Mouse (Mus musculus) heart, postnatal 14 days (tissue): ENCODE measurements around the gene Gadl1. TPM values are rescaled to one million over a fixed set of nuclear protein-coding genes. Genes with fewer than 3 reads are reported as not detected.
"Not testable (repeated sequence)": the region's sequence is repeated elsewhere in the genome, so short reads cannot be mapped to it uniquely, and the experiment has no call there.

ENCODE experiments used
- DNase-seq, 2 experiments: peaks; one replicate each; pipeline ENCODE4 v3.0.0; 2021 to 2022
- intact Hi-C: fragments of 180-260 bp; cut with DNase I; formaldehyde crosslinking; loops from one replicate; pipeline ENCODE4 v1.15.1; 2025
- total RNA-seq, 2 experiments: library from RNA; stranded (reverse); gene quantifications; 2 replicates each; pipeline ENCODE4 v1.2.3; 2021

Gene Gadl1
- total RNA-seq, 2 experiments from 2014 or later, result 0.10 TPM; not detected in 1

- intact Hi-C loops, result no loop called here
- DNase-seq, result no peak
Measured at GRCm38 (mm10) chr9:115999361-115999990, 90.2 kb downstream of the Gadl1 start.

DNA sequence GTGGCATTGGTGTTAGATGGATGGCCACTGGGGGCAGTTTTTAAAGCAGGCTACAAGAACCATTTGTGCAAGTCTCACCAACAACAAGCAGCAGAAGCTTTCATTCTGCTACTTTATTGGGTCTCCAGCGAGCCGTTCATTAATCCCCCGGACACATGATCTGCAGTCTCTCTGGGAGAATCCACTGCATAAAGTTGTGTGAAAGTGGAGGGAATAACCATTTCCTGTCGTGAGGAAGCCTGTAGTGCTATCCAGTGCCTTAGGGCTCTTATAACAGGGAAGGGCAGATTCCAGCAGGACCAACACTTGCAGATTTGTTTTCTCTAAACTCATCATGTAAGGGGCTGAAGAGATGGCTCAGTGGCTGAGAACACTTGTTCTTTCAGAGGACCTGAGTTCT is 104.7 kb downstream of the Gadl1 start:
- no peak for DNase-seq
- intact Hi-C loops, result no loop called here

DNA sequence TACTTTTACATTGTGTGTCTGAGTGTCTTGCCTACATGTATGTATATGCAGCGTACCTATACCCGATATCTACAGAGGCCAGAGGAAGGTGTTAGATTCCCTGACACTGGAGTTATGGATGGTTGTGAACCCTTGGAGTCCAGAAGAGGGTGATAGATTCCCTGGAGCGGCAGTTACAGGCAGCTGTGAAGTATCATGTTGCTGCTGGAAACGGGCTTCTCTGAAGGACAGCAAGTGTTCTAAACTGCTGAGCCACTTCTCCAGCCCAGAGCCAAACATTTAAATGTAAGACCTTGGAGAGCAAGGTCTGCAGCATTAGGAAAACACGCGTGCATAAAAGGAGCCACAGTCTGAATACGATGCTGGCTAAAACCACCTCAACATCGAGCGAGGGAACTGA is 107.0 kb downstream of the Gadl1 start:
- DNase-seq, result no peak
- intact Hi-C loops, result no loop called here

DNA sequence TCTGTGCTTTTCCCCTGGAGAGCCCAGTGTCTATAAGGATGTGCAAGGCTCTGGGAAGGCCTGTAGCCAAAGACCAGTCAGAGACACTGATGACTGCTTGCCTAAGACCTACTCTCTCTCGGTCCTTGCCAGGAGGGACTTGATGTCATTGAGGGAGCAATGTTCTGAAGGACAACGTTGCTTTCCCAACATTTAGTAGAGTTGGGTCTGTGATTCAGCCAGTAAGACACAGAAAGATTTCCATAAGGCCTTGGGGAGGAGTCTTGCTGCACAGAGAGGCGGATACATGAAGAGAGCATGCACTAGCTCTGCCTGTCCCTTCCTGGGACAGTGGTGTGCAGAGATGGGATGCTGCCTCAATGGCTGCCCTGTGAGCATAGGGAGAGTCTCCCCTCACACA is 107.8 kb downstream of the Gadl1 start:
- intact Hi-C loops, result no loop called here
- DNase-seq, result no peak

DNA sequence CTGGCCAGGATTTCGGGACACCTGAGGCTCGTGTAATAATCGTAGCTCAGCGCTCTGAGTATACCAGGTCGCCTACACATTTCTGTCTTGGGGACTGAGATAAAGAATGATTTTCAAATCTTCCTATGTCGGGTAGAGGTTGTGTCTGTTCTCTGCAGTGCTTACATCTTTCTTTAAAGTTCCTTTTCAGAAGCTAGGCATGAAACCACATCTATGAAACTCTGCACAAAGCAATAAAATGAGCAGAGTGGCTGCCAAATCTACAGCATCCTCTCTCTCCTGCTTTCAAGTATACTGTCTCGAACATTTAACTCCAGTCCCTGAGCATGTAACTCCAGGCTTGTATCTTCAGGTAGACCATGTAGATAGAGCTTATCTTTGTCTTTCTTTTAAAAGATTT is 109.3 kb downstream of the Gadl1 start:
- intact Hi-C loops, result no loop called here

GRCm38 (mm10) chr9:116025371-116025770 is 116.1 kb downstream of the Gadl1 start:
- DNase-seq, result no peak
- intact Hi-C loops, result no loop called here

More for the DNA sequence above, 109.3 kb downstream of the Gadl1 start:
- no peak for DNase-seq

DNA sequence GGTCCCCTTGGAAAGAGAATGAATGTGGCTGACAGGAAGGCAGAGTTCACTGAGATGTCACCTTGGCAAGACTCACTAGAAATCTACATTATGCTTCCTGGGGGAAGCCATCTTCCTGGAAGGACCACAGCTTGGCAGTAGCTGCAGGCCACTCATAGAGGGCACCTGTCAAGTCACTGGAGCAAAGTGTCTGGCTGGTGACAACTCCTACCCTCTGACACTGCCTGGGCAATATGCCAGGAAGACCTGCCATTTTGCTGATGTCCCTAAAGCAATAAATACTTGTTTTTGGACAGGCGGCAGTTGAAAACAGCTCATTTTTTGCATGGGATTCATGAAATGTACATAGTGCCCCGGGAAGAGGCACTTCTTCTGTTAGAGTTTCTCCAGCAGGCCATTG is 119.8 kb downstream of the Gadl1 start:
- peak in 1 of 2 experiments; percentile 10 for DNase-seq
- intact Hi-C loops, result no loop called here

GRCm38 (mm10) chr9:116032711-116033110 is 123.5 kb downstream of the Gadl1 start:
- DNase-seq, result no peak

DNA sequence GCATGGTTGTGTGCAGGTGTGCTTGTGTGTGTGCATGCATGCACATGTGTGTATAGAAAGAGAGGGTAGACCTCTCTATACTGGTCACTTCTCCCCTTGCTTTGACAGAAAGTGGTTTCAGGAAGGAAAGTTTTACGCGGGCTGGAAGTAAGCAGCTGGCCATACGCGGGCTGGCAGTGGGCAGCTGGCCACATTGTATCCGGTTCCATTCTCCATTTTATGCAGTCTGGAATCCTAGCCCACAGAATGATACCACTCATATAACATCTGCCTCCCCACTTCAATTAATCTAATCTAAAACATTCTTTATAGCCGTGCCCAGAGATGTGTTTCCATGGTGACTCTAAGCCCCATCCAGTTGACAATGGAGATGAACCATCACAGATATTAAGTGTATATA is 129.0 kb downstream of the Gadl1 start:
- DNase-seq, result no peak
- intact Hi-C loops, result no loop called here

More at GRCm38 (mm10) chr9:116032711-116033110, 123.5 kb downstream of the Gadl1 start:
- intact Hi-C loops, result no loop called here

DNA sequence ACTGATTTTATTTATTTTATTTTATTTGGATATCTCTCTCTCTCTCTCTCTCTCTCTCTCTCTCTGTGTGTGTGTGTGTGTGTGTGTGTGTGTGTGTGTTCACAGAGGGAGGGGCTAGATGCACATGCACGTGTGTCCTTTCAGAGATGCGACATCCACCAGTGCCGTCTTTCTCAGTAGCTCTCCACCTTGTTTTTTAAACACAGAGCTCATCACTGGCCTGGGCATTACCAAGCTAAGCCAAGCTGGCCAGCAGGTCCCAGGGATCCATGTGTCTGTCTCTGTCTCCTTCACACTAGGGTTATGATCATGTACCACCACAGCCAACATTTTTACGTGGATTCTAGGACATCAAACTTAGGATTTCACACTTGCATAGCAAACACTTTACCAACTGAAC is 130.7 kb downstream of the Gadl1 start:
- intact Hi-C loops, result loop anchor here (5.0 kb wide), 1 partner anchor 173 kb away; no protein-coding TSS in a partner anchor
- DNase-seq, result no peak

DNA sequence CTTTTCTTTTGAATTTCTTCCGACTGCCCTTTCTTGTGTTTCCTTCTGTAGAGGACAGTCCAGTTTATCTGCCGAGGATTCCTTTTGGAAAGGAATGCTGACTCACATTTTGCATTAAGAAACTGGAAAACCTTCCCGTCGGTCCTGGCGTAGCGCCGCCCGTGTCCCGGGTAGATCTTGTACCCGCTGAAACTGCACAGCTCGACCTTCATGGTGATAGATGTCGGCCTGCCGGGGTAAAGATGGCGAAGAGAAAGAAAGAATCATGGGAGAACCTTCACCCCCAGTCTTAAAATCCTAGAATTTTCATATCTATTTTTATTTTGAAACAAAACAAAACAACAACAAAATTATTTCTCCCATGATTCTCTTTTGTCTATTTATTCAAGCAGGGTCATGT is 131.6 kb downstream of the Gadl1 start:
- intact Hi-C loops, result loop anchor here (1.0 to 5.0 kb wide), 2 partner anchors 174 to 331 kb away; no protein-coding TSS in a partner anchor
- DNase-seq, result not testable (repeated sequence)

GRCm38 (mm10) chr9:116041369-116041768 is 132.1 kb downstream of the Gadl1 start:
- no peak for DNase-seq
- intact Hi-C loops, result loop anchor here (1.0 to 5.0 kb wide), 2 partner anchors 174 to 331 kb away; no protein-coding TSS in a partner anchor

DNA sequence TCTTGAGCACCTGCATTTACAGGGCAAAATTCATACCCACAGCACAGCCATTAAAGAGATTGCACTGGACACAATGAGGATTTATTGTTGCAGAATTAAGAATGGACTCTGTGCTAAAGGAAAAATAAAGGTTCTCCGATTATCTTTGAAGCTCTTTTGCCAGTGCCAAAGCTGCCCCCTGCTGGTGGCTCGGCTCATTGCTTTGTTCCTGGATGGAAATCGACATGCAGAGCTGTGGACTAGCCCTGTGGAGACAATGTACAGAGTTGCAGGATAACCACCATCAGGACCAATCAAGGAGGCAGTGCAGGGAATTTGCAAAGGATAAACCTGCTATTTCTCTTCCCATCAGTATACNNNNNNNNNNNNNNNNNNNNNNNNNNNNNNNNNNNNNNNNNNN is 132.5 kb downstream of the Gadl1 start:
- DNase-seq, result peak; percentile 78 to 90
- intact Hi-C loops, result loop anchor here (1.0 to 5.0 kb wide), 2 partner anchors 174 to 331 kb away; no protein-coding TSS in a partner anchor

DNA sequence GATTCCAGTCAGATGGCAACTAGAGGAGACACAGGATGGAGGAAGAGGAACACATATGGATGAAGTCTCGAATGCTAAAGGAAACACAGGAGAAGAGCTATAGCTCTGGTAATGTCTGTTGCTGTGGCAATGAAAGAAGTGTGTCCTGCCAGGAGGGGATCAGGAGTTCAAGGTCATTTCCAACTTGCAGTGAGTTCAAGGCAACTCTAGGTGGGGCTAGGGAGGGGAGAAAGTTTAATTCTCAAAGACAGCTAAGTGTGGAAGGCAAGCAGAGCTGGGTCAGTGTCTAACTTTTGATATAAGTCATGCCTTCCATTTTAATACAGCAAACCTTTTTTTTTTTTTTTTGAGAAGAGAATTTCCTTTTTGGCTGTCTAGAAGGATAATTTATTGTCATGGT is 140.7 kb downstream of the Gadl1 start:
- intact Hi-C loops, result no loop called here

GRCm38 (mm10) chr9:116053976-116054375 is 144.7 kb downstream of the Gadl1 start:
- intact Hi-C loops, result no loop called here
- no peak for DNase-seq

More for the DNA sequence above, 140.7 kb downstream of the Gadl1 start:
- no peak for DNase-seq

GRCm38 (mm10) chr9:116058475-116058874 is 149.2 kb downstream of the Gadl1 start:
- intact Hi-C loops, result no loop called here
- no peak for DNase-seq

GRCm38 (mm10) chr9:116059156-116059555 is 149.9 kb downstream of the Gadl1 start:
- peak in 1 of 2 experiments; percentile 15 for DNase-seq
- intact Hi-C loops, result no loop called here

GRCm38 (mm10) chr9:116060691-116061090 is 151.4 kb downstream of the Gadl1 start:
- no peak for DNase-seq
- intact Hi-C loops, result loop anchor here (5.0 kb wide), 2 partner anchors 322 to 497 kb away; no protein-coding TSS in a partner anchor

DNA sequence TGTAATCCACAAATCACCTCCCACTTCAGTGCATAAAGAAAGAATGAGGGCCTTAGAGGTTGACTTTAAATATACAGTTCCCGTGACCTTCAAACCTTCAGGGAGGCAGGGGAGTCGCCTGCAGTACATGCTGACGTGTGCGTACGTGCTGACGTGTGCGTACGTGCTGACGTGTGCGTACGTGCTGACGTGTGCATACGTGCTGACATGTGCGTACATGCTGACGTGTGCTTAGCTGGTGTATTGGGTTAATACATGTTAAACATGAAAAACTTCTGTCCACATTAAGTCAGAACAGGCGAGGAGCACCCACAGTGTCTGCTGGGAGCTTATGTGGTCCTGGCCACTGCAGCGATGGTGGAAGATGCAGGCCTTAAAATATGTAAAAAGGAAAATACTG is 155.5 kb downstream of the Gadl1 start:
- no peak for DNase-seq
- intact Hi-C loops, result loop anchor here (5.0 kb wide), 2 partner anchors 318 to 493 kb away; no protein-coding TSS in a partner anchor

DNA sequence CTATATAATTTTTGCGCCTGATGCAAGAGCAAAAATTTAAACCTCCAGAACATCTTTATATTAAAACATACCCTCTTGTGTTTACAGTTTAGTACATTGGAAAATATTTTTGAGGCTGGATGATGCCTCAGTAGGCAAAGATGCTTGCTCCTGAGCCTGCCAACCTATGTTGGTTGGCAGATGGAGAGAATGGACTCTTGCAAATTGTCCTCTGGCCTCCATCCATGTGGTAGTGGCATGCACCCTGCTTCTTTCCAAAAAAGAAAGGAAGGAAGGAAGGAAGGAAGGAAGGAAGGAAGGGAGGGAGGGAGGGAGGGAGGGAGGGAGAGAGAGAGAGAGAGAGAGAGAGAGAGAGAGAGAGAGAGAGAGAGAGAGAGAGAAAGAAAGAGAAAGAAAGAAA is 162.3 kb downstream of the Gadl1 start:
- DNase-seq, intact Hi-C loops: not testable (repeated sequence)

DNA sequence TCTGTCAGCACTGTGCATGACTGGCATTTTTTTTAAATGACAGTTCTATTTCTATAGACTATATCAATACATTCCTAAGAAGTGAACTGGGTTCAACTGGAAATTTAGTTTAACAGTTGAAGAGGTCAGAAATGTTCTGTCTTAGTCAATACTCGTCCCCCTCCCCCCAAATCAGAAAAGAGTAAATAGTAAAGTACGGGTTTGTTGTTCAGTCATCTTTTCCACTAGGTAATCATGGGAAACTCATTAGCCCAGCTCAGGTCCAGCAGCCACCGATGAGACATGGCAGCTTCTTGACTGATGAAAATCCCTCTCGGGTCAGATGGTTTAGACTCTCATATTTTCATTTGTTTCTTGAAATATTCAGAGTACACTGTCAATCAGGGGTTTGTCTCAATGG is 166.9 kb downstream of the Gadl1 start:
- intact Hi-C loops, result no loop called here
- no peak for DNase-seq

GRCm38 (mm10) chr9:116076946-116077345 is 167.7 kb downstream of the Gadl1 start:
- intact Hi-C loops, result no loop called here
- DNase-seq, result no peak
